Mouse (Mus musculus) liver, embryonic 16.5 days (tissue): ENCODE measurements around the gene Fat3. TPM values are rescaled to one million over a fixed set of nuclear protein-coding genes. Genes with fewer than 3 reads are reported as not detected.

Experiments
- ATAC-seq: fragments of 200-750 bp; cut with Nextera tagmentation; 2 replicates; pipeline ENCODE4 v1.8.0; 2017; ENCODE audit warnings: low read depth, mild to moderate bottlenecking, moderate number of reproducible peaks, moderate library complexity
- H3K27ac ChIP-seq: fragments of 300-500 bp; sonication (generic); 2 replicates; pipeline ENCODE4 v1.5.1; 2014; ENCODE audit warnings: mild to moderate bottlenecking, low read length
- H3K27me3 ChIP-seq: fragments of 300-500 bp; sonication (generic); 2 replicates; pipeline ENCODE4 v1.6.1; 2014; ENCODE audit warnings: low read depth, low read length, mixed read lengths; ENCODE audit not compliant: control insufficient read depth, insufficient read depth
- H3K36me3 ChIP-seq: fragments of 300-500 bp; sonication (generic); 2 replicates; pipeline ENCODE4 v1.6.1; 2014; ENCODE audit warnings: mild to moderate bottlenecking; ENCODE audit not compliant: control insufficient read depth, insufficient read depth
- H3K4me1 ChIP-seq: fragments of 300-500 bp; sonication (generic); 2 replicates; pipeline ENCODE4 v1.6.1; 2014; ENCODE audit warnings: low read depth, low read length, mixed read lengths; ENCODE audit not compliant: control insufficient read depth
- H3K4me2 ChIP-seq: fragments of 300-500 bp; sonication (generic); 2 replicates; pipeline ENCODE4 v1.6.1; 2014; ENCODE audit warnings: low read depth, low read length, mixed read lengths
- H3K4me3 ChIP-seq: fragments of 300-500 bp; sonication (generic); 2 replicates; pipeline ENCODE4 v1.5.1; 2014; ENCODE audit warnings: low read depth, mild to moderate bottlenecking, low read length
- H3K9ac ChIP-seq: fragments of 300-500 bp; sonication (generic); 2 replicates; pipeline ENCODE4 v1.6.1; 2014; ENCODE audit warnings: low read depth, low read length
- H3K9me3 ChIP-seq: fragments of 300-500 bp; sonication (generic); replicated peaks from 2 replicates; pipeline ENCODE4 v1.6.1; 2016; ENCODE audit warnings: low read length; ENCODE audit not compliant: control insufficient read depth
- WGBS: fragments of 180-500 bp; shearing (Covaris S2); extraction: QIAGEN DNeasy Blood & Tissue Kit; methylation state at CpG from one replicate; pipeline ENCODE4 v1.1.7; 2014; ENCODE audit not compliant: insufficient replicate concordance; 5-methylcytosine and 5-hydroxymethylcytosine counted together
- polyA plus RNA-seq: library from polyadenylated mRNA; unstranded; fragments of >200 nt; fragmentation: Nextera tagmentation; extraction: Ambion mirVana; gene quantifications from 2 replicates; pipeline ENCODE4 v1.2.1, GENCODE M21; 2015

Fat3 gene
- polyA plus RNA-seq, 1 experiment from 2014 or later = 0.06 TPM

GRCm38 (mm10) chr9:15874506-15875160 is 626.5 kb downstream of the Fat3 start, which contains the start of gene Mtnr1b:
TSS of gene Mtnr1b (minus strand) at chr9:15874556.
- no peak for ATAC-seq
- no peak within 1 kb of the TSS for H3K4me3 ChIP-seq

GRCm38 (mm10) chr9:15870013-15870412 is 631.1 kb downstream of the Fat3 start:
- H3K4me2 ChIP-seq = no peak overlapping the region
- no peaks in the 10 kb centered on the region for H3K9me3 ChIP-seq
- no peaks in the 10 kb centered on the region for H3K4me1 ChIP-seq
- no peak for ATAC-seq
- no peaks in the 10 kb centered on the region for H3K36me3 ChIP-seq
- H3K4me3 ChIP-seq = no peak overlapping the region
- WGBS = 47% methylated on average over 4 of the region's 4 CpGs
- H3K27me3 ChIP-seq = no peaks in the 10 kb centered on the region
- H3K27ac ChIP-seq = no peak overlapping the region
- no peak overlapping the region for H3K9ac ChIP-seq

More at GRCm38 (mm10) chr9:15874506-15875160, 626.5 kb downstream of the Fat3 start, which contains the start of gene Mtnr1b:
- Histone ChIP-seq H3K9me3 (no peaks in the 10 kb centered on the region), H3K4me1 (no peaks in the 10 kb centered on the region), H3K27ac (no peak within 1 kb of the TSS), H3K4me2 (no peak within 1 kb of the TSS), H3K36me3 (no peaks in the 10 kb centered on the region), H3K27me3 (no peaks in the 10 kb centered on the region), H3K9ac (no peak within 1 kb of the TSS)
- WGBS = 47% methylated on average over 19 of the region's 19 CpGs

DNA sequence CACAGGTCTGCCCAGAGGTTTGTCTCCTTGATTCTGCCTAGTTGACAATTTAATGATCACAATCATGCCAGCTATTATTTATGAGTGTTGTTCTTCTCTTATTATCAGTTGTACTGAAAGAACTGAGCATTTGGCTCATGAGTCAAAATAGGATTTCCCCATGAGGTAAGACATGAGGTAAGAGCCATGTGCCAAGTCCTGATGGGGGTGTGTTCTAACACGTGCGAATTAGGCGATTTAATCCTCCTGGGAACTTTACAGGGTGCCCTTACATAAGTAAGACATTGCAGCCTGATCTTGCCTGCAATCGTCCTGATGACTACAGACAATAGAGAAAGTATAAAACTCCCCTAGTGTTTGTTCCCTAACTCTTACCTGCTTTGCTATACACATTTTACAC is 631.6 kb downstream of the Fat3 start:
- ATAC-seq = no peak
- 50% methylated on average over 4 of the region's 4 CpGs for WGBS
- H3K4me1 ChIP-seq = no peaks in the 10 kb centered on the region

GRCm38 (mm10) chr9:15866280-15867072 is 634.6 kb downstream of the Fat3 start:
- no peaks in the 10 kb centered on the region for H3K27me3 ChIP-seq
- no peak overlapping the region for H3K9ac ChIP-seq
- ATAC-seq = no peak
- no peaks in the 10 kb centered on the region for H3K36me3 ChIP-seq
- no peaks in the 10 kb centered on the region for H3K4me1 ChIP-seq
- H3K27ac ChIP-seq = no peak overlapping the region
- 55% methylated on average over 10 of the region's 10 CpGs for WGBS
- H3K4me2 ChIP-seq = no peak overlapping the region
- no peak overlapping the region for H3K4me3 ChIP-seq
- H3K9me3 ChIP-seq = no peaks in the 10 kb centered on the region

More for the DNA sequence above, 631.6 kb downstream of the Fat3 start:
- H3K36me3 ChIP-seq = no peaks in the 10 kb centered on the region
- H3K27me3 ChIP-seq = no peaks in the 10 kb centered on the region
- H3K9ac ChIP-seq = no peak overlapping the region
- H3K4me3 ChIP-seq = no peak overlapping the region
- no peaks in the 10 kb centered on the region for H3K9me3 ChIP-seq
- H3K27ac ChIP-seq = no peak overlapping the region
- no peak overlapping the region for H3K4me2 ChIP-seq

DNA sequence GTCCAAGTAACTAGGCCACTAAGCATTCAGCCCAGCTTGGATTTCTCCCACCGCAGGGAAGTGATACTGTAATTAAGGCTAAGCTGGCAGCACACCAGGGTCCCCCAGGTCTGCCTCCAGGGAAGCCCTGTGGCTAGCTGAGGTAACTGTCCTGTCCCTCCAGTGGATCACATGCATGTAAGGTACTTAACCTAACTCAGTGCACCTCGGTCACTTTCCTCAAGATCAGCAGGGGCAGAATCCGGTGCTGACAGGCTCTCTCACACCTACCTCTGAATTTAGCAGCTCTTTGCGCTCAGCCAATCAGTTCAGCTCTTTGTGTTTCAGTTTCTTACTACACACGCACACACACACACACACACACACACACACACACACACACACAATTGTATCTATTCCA is 639.7 kb downstream of the Fat3 start:
- H3K9me3 ChIP-seq = no peaks in the 10 kb centered on the region
- no peaks in the 10 kb centered on the region for H3K36me3 ChIP-seq
- H3K4me2 ChIP-seq = no peak overlapping the region
- no peaks in the 10 kb centered on the region for H3K4me1 ChIP-seq
- WGBS = 59% methylated on average over 5 of the region's 5 CpGs
- H3K27me3 ChIP-seq = no peaks in the 10 kb centered on the region
- H3K27ac ChIP-seq = no peak overlapping the region
- H3K9ac ChIP-seq = no peak overlapping the region
- ATAC-seq = no peak
- no peak overlapping the region for H3K4me3 ChIP-seq
